Mouse (Mus musculus): ENCODE measurements around the gene Rnf217. TPM values are rescaled to one million over a fixed set of nuclear protein-coding genes. Genes with fewer than 3 reads are reported as not detected.
A peak's percentile ranks its signal among the peaks of the same experiment; 100 is the strongest.

The Rnf217 gene
- 2.1 TPM in 2 replicates for polyA plus RNA-seq (2014; fragmentation: Nextera tagmentation; extraction: Ambion mirVana)

GRCm38 (mm10) chr10:31609066-31609961, at the start of gene Rnf217:
Rnf217 (minus strand) TSS chr10:31609184.
- Histone ChIP-seq H3K4me3 (ENCODE audit: low read depth, low read length) (peak within 1 kb of the TSS; percentile 84), H3K9ac (ENCODE audit: low read length) (peak within 1 kb of the TSS; percentile 94), H3K4me1 (ENCODE audit: control insufficient read depth, insufficient read depth, low read length) (peaks cover 14% of the 10 kb centered on the region), H3K4me2 (ENCODE audit: low read length) (peak within 1 kb of the TSS; percentile 79), H3K36me3 (ENCODE audit: control insufficient read depth, insufficient read depth, low read length) (no peaks in the 10 kb centered on the region), H3K27me3 (replicated peaks; ENCODE audit: control insufficient read depth, insufficient read depth, low read length) (0 out of 2 replicates have a peak, but pooled peaks cover 4% of the 10 kb centered on the region), H3K27ac (ENCODE audit: low read depth, low read length) (peak within 1 kb of the TSS; percentile 70), H3K9me3 (replicated peaks; ENCODE audit: control insufficient read depth, low read length) (no peaks in the 10 kb centered on the region)
- WGBS: under 1% methylated on average over 90 of the region's 106 CpGs
- DNase-seq (ENCODE audit: low spot score) (peak; percentile 76), ATAC-seq (peak; percentile 80)

- H3K27me3 ChIP-seq (replicated peaks; ENCODE audit: control insufficient read depth, insufficient read depth, low read length): no peaks in the 10 kb centered on the region
- no peak for DNase-seq (ENCODE audit: low spot score)
- H3K4me3 ChIP-seq (ENCODE audit: low read depth, low read length): no peak overlapping the region
- 86% methylated on average over 3 of the region's 3 CpGs for WGBS
- no peaks in the 10 kb centered on the region for H3K4me1 ChIP-seq (ENCODE audit: control insufficient read depth, insufficient read depth, low read length)
- H3K9ac ChIP-seq (ENCODE audit: low read length): no peak overlapping the region
- no peak overlapping the region for H3K4me2 ChIP-seq (ENCODE audit: low read length)
- H3K9me3 ChIP-seq (replicated peaks; ENCODE audit: control insufficient read depth, low read length): 0 out of 2 replicates have a peak, but pooled peaks cover 1% of the 10 kb centered on the region
- no peak for ATAC-seq
- no peaks in the 10 kb centered on the region for H3K36me3 ChIP-seq (ENCODE audit: control insufficient read depth, insufficient read depth, low read length)
- H3K27ac ChIP-seq (ENCODE audit: low read depth, low read length): no peak overlapping the region
These were observed 38.3 kb upstream of the Rnf217 start for GRCm38 (mm10) chr10:31647270-31647669.

- 14% methylated on average over 1 of the region's 1 CpGs for WGBS
- no peak overlapping the region for H3K4me3 ChIP-seq (ENCODE audit: low read depth, low read length)
- H3K9ac ChIP-seq (ENCODE audit: low read length): no peak overlapping the region
- DNase-seq (ENCODE audit: low spot score) (peak; percentile 31), ATAC-seq (peak; percentile 18; the same call in 1 of the 2 replicates)
- no peaks in the 10 kb centered on the region for H3K4me1 ChIP-seq (ENCODE audit: control insufficient read depth, insufficient read depth, low read length)
- no peaks in the 10 kb centered on the region for H3K27me3 ChIP-seq (replicated peaks; ENCODE audit: control insufficient read depth, insufficient read depth, low read length)
- H3K36me3 ChIP-seq (ENCODE audit: control insufficient read depth, insufficient read depth, low read length): no peaks in the 10 kb centered on the region
- no peak overlapping the region for H3K4me2 ChIP-seq (ENCODE audit: low read length)
- H3K27ac ChIP-seq (ENCODE audit: low read depth, low read length): no peak overlapping the region
- H3K9me3 ChIP-seq (replicated peaks; ENCODE audit: control insufficient read depth, low read length): no peaks in the 10 kb centered on the region
These were observed 37.1 kb upstream of the Rnf217 start for GRCm38 (mm10) chr10:31646083-31646482.

GRCm38 (mm10) chr10:31635098-31635497, 26.1 kb upstream of the Rnf217 start:
- Histone ChIP-seq H3K4me1 (ENCODE audit: control insufficient read depth, insufficient read depth, low read length) (no peaks in the 10 kb centered on the region), H3K4me3 (ENCODE audit: low read depth, low read length) (no peak overlapping the region), H3K27ac (ENCODE audit: low read depth, low read length) (no peak overlapping the region), H3K36me3 (ENCODE audit: control insufficient read depth, insufficient read depth, low read length) (no peaks in the 10 kb centered on the region), H3K9ac (ENCODE audit: low read length) (no peak overlapping the region), H3K27me3 (replicated peaks; ENCODE audit: control insufficient read depth, insufficient read depth, low read length) (no peaks in the 10 kb centered on the region), H3K4me2 (ENCODE audit: low read length) (no peak overlapping the region), H3K9me3 (replicated peaks; ENCODE audit: control insufficient read depth, low read length) (no peaks in the 10 kb centered on the region)
- DNase-seq (ENCODE audit: low spot score) (no peak), ATAC-seq (no peak)
- WGBS: 86% methylated on average over 3 of the region's 3 CpGs

GRCm38 (mm10) chr10:31632005-31632404, 23.0 kb upstream of the Rnf217 start:
- H3K4me2 ChIP-seq (ENCODE audit: low read length): no peak overlapping the region
- H3K9ac ChIP-seq (ENCODE audit: low read length): no peak overlapping the region
- DNase-seq (ENCODE audit: low spot score): peak; percentile 59
- 55% methylated on average over 1 of the region's 1 CpGs for WGBS
- H3K9me3 ChIP-seq (replicated peaks; ENCODE audit: control insufficient read depth, low read length): no peaks in the 10 kb centered on the region
- H3K27me3 ChIP-seq (replicated peaks; ENCODE audit: control insufficient read depth, insufficient read depth, low read length): no peaks in the 10 kb centered on the region
- peak; percentile 46; the same call in 1 of the 2 replicates for ATAC-seq
- H3K4me3 ChIP-seq (ENCODE audit: low read depth, low read length): no peak overlapping the region
- H3K36me3 ChIP-seq (ENCODE audit: control insufficient read depth, insufficient read depth, low read length): no peaks in the 10 kb centered on the region
- no peak overlapping the region for H3K27ac ChIP-seq (ENCODE audit: low read depth, low read length)
- H3K4me1 ChIP-seq (ENCODE audit: control insufficient read depth, insufficient read depth, low read length): no peaks in the 10 kb centered on the region

GRCm38 (mm10) chr10:31615355-31615754, 6.4 kb upstream of the Rnf217 start:
- Histone ChIP-seq H3K36me3 (ENCODE audit: control insufficient read depth, insufficient read depth, low read length) (no peaks in the 10 kb centered on the region), H3K4me3 (ENCODE audit: low read depth, low read length) (no peak overlapping the region), H3K27me3 (replicated peaks; ENCODE audit: control insufficient read depth, insufficient read depth, low read length) (0 out of 2 replicates have a peak, but pooled peaks cover 4% of the 10 kb centered on the region), H3K9me3 (replicated peaks; ENCODE audit: control insufficient read depth, low read length) (no peaks in the 10 kb centered on the region), H3K4me1 (ENCODE audit: control insufficient read depth, insufficient read depth, low read length) (no peaks in the 10 kb centered on the region), H3K4me2 (ENCODE audit: low read length) (no peak overlapping the region), H3K9ac (ENCODE audit: low read length) (no peak overlapping the region), H3K27ac (ENCODE audit: low read depth, low read length) (no peak overlapping the region)
- ATAC-seq: no peak
- WGBS: 35% methylated on average over 2 of the region's 2 CpGs
- no peak for DNase-seq (ENCODE audit: low spot score)

- no peaks in the 10 kb centered on the region for H3K4me1 ChIP-seq (ENCODE audit: control insufficient read depth, insufficient read depth, low read length)
- 0 out of 2 replicates have a peak, but pooled peaks cover 4% of the 10 kb centered on the region for H3K27me3 ChIP-seq (replicated peaks; ENCODE audit: control insufficient read depth, insufficient read depth, low read length)
- ATAC-seq (no peak), DNase-seq (ENCODE audit: low spot score) (no peak)
- H3K4me3 ChIP-seq (ENCODE audit: low read depth, low read length): no peak overlapping the region
- no peak overlapping the region for H3K9ac ChIP-seq (ENCODE audit: low read length)
- WGBS: 91% methylated on average over 1 of the region's 1 CpGs
- H3K36me3 ChIP-seq (ENCODE audit: control insufficient read depth, insufficient read depth, low read length): no peaks in the 10 kb centered on the region
- no peaks in the 10 kb centered on the region for H3K9me3 ChIP-seq (replicated peaks; ENCODE audit: control insufficient read depth, low read length)
- no peak overlapping the region for H3K27ac ChIP-seq (ENCODE audit: low read depth, low read length)
- no peak overlapping the region for H3K4me2 ChIP-seq (ENCODE audit: low read length)
These were observed 5.1 kb upstream of the Rnf217 start for GRCm38 (mm10) chr10:31614111-31614510.

- H3K36me3 ChIP-seq (ENCODE audit: control insufficient read depth, insufficient read depth, low read length): no peaks in the 10 kb centered on the region
- H3K27me3 ChIP-seq (replicated peaks; ENCODE audit: control insufficient read depth, insufficient read depth, low read length): 0 out of 2 replicates have a peak, but pooled peaks cover 4% of the 10 kb centered on the region
- peak overlapping the region; percentile 79 for H3K4me2 ChIP-seq (ENCODE audit: low read length)
- H3K9me3 ChIP-seq (replicated peaks; ENCODE audit: control insufficient read depth, low read length): no peaks in the 10 kb centered on the region
- peak overlapping the region; percentile 84 for H3K4me3 ChIP-seq (ENCODE audit: low read depth, low read length)
- H3K4me1 ChIP-seq (ENCODE audit: control insufficient read depth, insufficient read depth, low read length): peaks cover 14% of the 10 kb centered on the region
- ATAC-seq (peak; percentile 61), DNase-seq (ENCODE audit: low spot score) (peak; percentile 34)
- peak overlapping the region; percentile 94 for H3K9ac ChIP-seq (ENCODE audit: low read length)
- H3K27ac ChIP-seq (ENCODE audit: low read depth, low read length): peak overlapping the region; percentile 70
- 1% methylated on average over 50 of the region's 60 CpGs for WGBS
These were observed 431 bp downstream of the Rnf217 start for GRCm38 (mm10) chr10:31608441-31609065.
